Mouse (Mus musculus): Measurements from ENCODE around the gene Nme2. TPM values are rescaled to one million over a fixed set of nuclear protein-coding genes. Genes with fewer than 3 reads are reported as not detected.

The Nme2 gene
- polyA plus RNA-seq (2015; fragmentation: Nextera tagmentation; extraction: Ambion mirVana) = 85.5 and 102 TPM in 2 replicates

- 0 out of 2 replicates have a peak, but pooled peaks have one; percentile 10 for ATAC-seq
- H3K27me3 ChIP-seq (ENCODE audit: control insufficient read depth, insufficient read depth, low read depth, low read length) = no peaks in the 10 kb centered on the region
- peak within 1 kb of the TSS; percentile 82 for H3K27ac ChIP-seq (ENCODE audit: low read length)
- H3K4me1 ChIP-seq (ENCODE audit: control insufficient read depth, insufficient read depth, low read length) = peaks cover 14% of the 10 kb centered on the region
- peak within 1 kb of the TSS; percentile 94 for H3K4me2 ChIP-seq (ENCODE audit: low read length)
- WGBS = 9% methylated on average over 6 of the region's 6 CpGs
- peak within 1 kb of the TSS; percentile 62 for H3K4me3 ChIP-seq (ENCODE audit: low read depth, low read length)
- peaks cover 22% of the 10 kb centered on the region for H3K36me3 ChIP-seq (ENCODE audit: control insufficient read depth, insufficient read depth, low read length)
- peak within 1 kb of the TSS; percentile 82 for H3K9ac ChIP-seq (ENCODE audit: low read depth, low read length)
- no peaks in the 10 kb centered on the region for H3K9me3 ChIP-seq (replicated peaks; ENCODE audit: control insufficient read depth, low read length, poor library complexity, severe bottlenecking)
Measured at GRCm38 (mm10) chr11:93956159-93956558, at the start of gene Nme2. Gene Nme2, minus strand, starts transcription at chr11:93956259.

- ATAC-seq = no peak
- Histone ChIP-seq H3K27ac (ENCODE audit: low read length) (no peak overlapping the region), H3K27me3 (ENCODE audit: control insufficient read depth, insufficient read depth, low read depth, low read length) (no peaks in the 10 kb centered on the region), H3K4me2 (ENCODE audit: low read length) (no peak overlapping the region), H3K36me3 (ENCODE audit: control insufficient read depth, insufficient read depth, low read length) (no peaks in the 10 kb centered on the region), H3K4me1 (ENCODE audit: control insufficient read depth, insufficient read depth, low read length) (peaks cover 5% of the 10 kb centered on the region), H3K9ac (ENCODE audit: low read depth, low read length) (no peak overlapping the region), H3K9me3 (replicated peaks; ENCODE audit: control insufficient read depth, low read length, poor library complexity, severe bottlenecking) (0 out of 2 replicates have a peak, but pooled peaks cover 2% of the 10 kb centered on the region), H3K4me3 (ENCODE audit: low read depth, low read length) (no peak overlapping the region)
- 93% methylated on average over 2 of the region's 2 CpGs for WGBS
Measured at GRCm38 (mm10) chr11:94003346-94003745, 47.3 kb upstream of the Nme2 start.

- Histone ChIP-seq H3K9ac (ENCODE audit: low read depth, low read length) (no peak overlapping the region), H3K4me2 (ENCODE audit: low read length) (no peak overlapping the region), H3K36me3 (ENCODE audit: control insufficient read depth, insufficient read depth, low read length) (no peaks in the 10 kb centered on the region), H3K9me3 (replicated peaks; ENCODE audit: control insufficient read depth, low read length, poor library complexity, severe bottlenecking) (0 out of 2 replicates have a peak, but pooled peaks cover 2% of the 10 kb centered on the region), H3K4me1 (ENCODE audit: control insufficient read depth, insufficient read depth, low read length) (peaks cover 26% of the 10 kb centered on the region), H3K27me3 (ENCODE audit: control insufficient read depth, insufficient read depth, low read depth, low read length) (no peaks in the 10 kb centered on the region), H3K4me3 (ENCODE audit: low read depth, low read length) (no peak overlapping the region), H3K27ac (ENCODE audit: low read length) (no peak overlapping the region)
- no peak for ATAC-seq
Measured at GRCm38 (mm10) chr11:93999276-93999675, 43.2 kb upstream of the Nme2 start.

- Histone ChIP-seq H3K27me3 (ENCODE audit: control insufficient read depth, insufficient read depth, low read depth, low read length) (no peaks in the 10 kb centered on the region), H3K9ac (ENCODE audit: low read depth, low read length) (peak overlapping the region; percentile 91), H3K9me3 (replicated peaks; ENCODE audit: control insufficient read depth, low read length, poor library complexity, severe bottlenecking) (0 out of 2 replicates have a peak, but pooled peaks cover under 1% of the 10 kb centered on the region), H3K27ac (ENCODE audit: low read length) (no peak overlapping the region), H3K4me1 (ENCODE audit: control insufficient read depth, insufficient read depth, low read length) (peaks cover 26% of the 10 kb centered on the region), H3K4me2 (ENCODE audit: low read length) (peak overlapping the region; percentile 72), H3K4me3 (ENCODE audit: low read depth, low read length) (peak overlapping the region; percentile 78), H3K36me3 (ENCODE audit: control insufficient read depth, insufficient read depth, low read length) (no peaks in the 10 kb centered on the region)
- no peak for ATAC-seq
- WGBS = 35% methylated on average over 13 of the region's 13 CpGs
Measured at GRCm38 (mm10) chr11:93997141-93997775, 41.2 kb upstream of the Nme2 start.

GRCm38 (mm10) chr11:93996306-93997140 lies 40.5 kb upstream of the Nme2 start:
- under 1% methylated on average over 58 of the region's 58 CpGs for WGBS
- peak; percentile 50; the same call in 1 of the 2 replicates for ATAC-seq
- Histone ChIP-seq H3K4me3 (ENCODE audit: low read depth, low read length) (peak overlapping the region; percentile 78), H3K27ac (ENCODE audit: low read length) (peak overlapping the region; percentile 93), H3K4me1 (ENCODE audit: control insufficient read depth, insufficient read depth, low read length) (peaks cover 26% of the 10 kb centered on the region), H3K9ac (ENCODE audit: low read depth, low read length) (peak overlapping the region; percentile 91), H3K36me3 (ENCODE audit: control insufficient read depth, insufficient read depth, low read length) (no peaks in the 10 kb centered on the region), H3K4me2 (ENCODE audit: low read length) (peak overlapping the region; percentile 72), H3K27me3 (ENCODE audit: control insufficient read depth, insufficient read depth, low read depth, low read length) (no peaks in the 10 kb centered on the region), H3K9me3 (replicated peaks; ENCODE audit: control insufficient read depth, low read length, poor library complexity, severe bottlenecking) (no peaks in the 10 kb centered on the region)

- H3K9ac ChIP-seq (ENCODE audit: low read depth, low read length) = peak within 1 kb of the TSS; percentile 91
- no peaks in the 10 kb centered on the region for H3K9me3 ChIP-seq (replicated peaks; ENCODE audit: control insufficient read depth, low read length, poor library complexity, severe bottlenecking)
- ATAC-seq = peak; percentile 93
- 0% methylated on average over 29 of the region's 70 CpGs for WGBS
- no peaks in the 10 kb centered on the region for H3K36me3 ChIP-seq (ENCODE audit: control insufficient read depth, insufficient read depth, low read length)
- peaks cover 26% of the 10 kb centered on the region for H3K4me1 ChIP-seq (ENCODE audit: control insufficient read depth, insufficient read depth, low read length)
- H3K27ac ChIP-seq (ENCODE audit: low read length) = peak within 1 kb of the TSS; percentile 93
- H3K4me2 ChIP-seq (ENCODE audit: low read length) = peak within 1 kb of the TSS; percentile 97
- no peaks in the 10 kb centered on the region for H3K27me3 ChIP-seq (ENCODE audit: control insufficient read depth, insufficient read depth, low read depth, low read length)
- peak within 1 kb of the TSS; percentile 78 for H3K4me3 ChIP-seq (ENCODE audit: low read depth, low read length)
Measured at GRCm38 (mm10) chr11:93995720-93996305, 39.8 kb upstream of the Nme2 start, which contains the start of gene Spag9. Gene Spag9, plus strand, starts transcription at chr11:93996091.

- H3K4me2 ChIP-seq (ENCODE audit: low read length) = peak overlapping the region; percentile 97
- H3K36me3 ChIP-seq (ENCODE audit: control insufficient read depth, insufficient read depth, low read length) = no peaks in the 10 kb centered on the region
- peak overlapping the region; percentile 78 for H3K4me3 ChIP-seq (ENCODE audit: low read depth, low read length)
- H3K9ac ChIP-seq (ENCODE audit: low read depth, low read length) = peak overlapping the region; percentile 91
- no peaks in the 10 kb centered on the region for H3K9me3 ChIP-seq (replicated peaks; ENCODE audit: control insufficient read depth, low read length, poor library complexity, severe bottlenecking)
- H3K27me3 ChIP-seq (ENCODE audit: control insufficient read depth, insufficient read depth, low read depth, low read length) = no peaks in the 10 kb centered on the region
- whole genome bisulfite sequencing = 6% methylated on average over 15 of the region's 15 CpGs
- peak overlapping the region; percentile 93 for H3K27ac ChIP-seq (ENCODE audit: low read length)
- peak; percentile 46 for ATAC-seq
- H3K4me1 ChIP-seq (ENCODE audit: control insufficient read depth, insufficient read depth, low read length) = peaks cover 26% of the 10 kb centered on the region
Measured at GRCm38 (mm10) chr11:93995111-93995719, 39.2 kb upstream of the Nme2 start.

GRCm38 (mm10) chr11:93994531-93994930 lies 38.5 kb upstream of the Nme2 start:
- H3K4me3 ChIP-seq (ENCODE audit: low read depth, low read length) = peak overlapping the region; percentile 78; the same call in 1 of the 2 replicates
- WGBS = 56% methylated on average over 5 of the region's 5 CpGs
- H3K4me2 ChIP-seq (ENCODE audit: low read length) = peak overlapping the region; percentile 97
- peak overlapping the region; percentile 93 for H3K27ac ChIP-seq (ENCODE audit: low read length)
- H3K9ac ChIP-seq (ENCODE audit: low read depth, low read length) = peak overlapping the region; percentile 91; the same call in 1 of the 2 replicates
- no peaks in the 10 kb centered on the region for H3K36me3 ChIP-seq (ENCODE audit: control insufficient read depth, insufficient read depth, low read length)
- H3K27me3 ChIP-seq (ENCODE audit: control insufficient read depth, insufficient read depth, low read depth, low read length) = no peaks in the 10 kb centered on the region
- no peak for ATAC-seq
- H3K4me1 ChIP-seq (ENCODE audit: control insufficient read depth, insufficient read depth, low read length) = peaks cover 26% of the 10 kb centered on the region
- H3K9me3 ChIP-seq (replicated peaks; ENCODE audit: control insufficient read depth, low read length, poor library complexity, severe bottlenecking) = no peaks in the 10 kb centered on the region
